Mouse (Mus musculus): ENCODE results near the gene Gm10972. TPM values are rescaled to one million over a fixed set of nuclear protein-coding genes. Genes with fewer than 3 reads are reported as not detected.

Gm10972 gene
- polyA plus RNA-seq, 1 experiment from 2014 or later: not detected

- H3K9me3 ChIP-seq (ENCODE audit: control insufficient read depth, low read length): no peaks in the 10 kb centered on the region
- H3K36me3 ChIP-seq (ENCODE audit: control insufficient read depth, insufficient read depth, low read length): no peaks in the 10 kb centered on the region
- no peak overlapping the region for H3K4me3 ChIP-seq (ENCODE audit: low read depth, low read length)
- WGBS: 55% methylated on average over 7 of the region's 7 CpGs
- no peak overlapping the region for H3K4me2 ChIP-seq (replicated peaks; ENCODE audit: low read depth, low read length)
- H3K27me3 ChIP-seq (ENCODE audit: control insufficient read depth, insufficient read depth, low read length): no peaks in the 10 kb centered on the region
- DNase-seq (ENCODE audit: low spot score) (no peak), ATAC-seq (ENCODE audit: low FRiP score) (no peak)
- H3K4me1 ChIP-seq (replicated peaks; ENCODE audit: control insufficient read depth, insufficient read depth, low read length): no peaks in the 10 kb centered on the region
- no peak overlapping the region for H3K27ac ChIP-seq (ENCODE audit: low read depth, low read length)
- H3K9ac ChIP-seq (ENCODE audit: low read depth, low read length): no peak overlapping the region
Measured at GRCm38 (mm10) chr3:94613258-94613878, 29.5 kb upstream of the Gm10972 start.

DNA sequence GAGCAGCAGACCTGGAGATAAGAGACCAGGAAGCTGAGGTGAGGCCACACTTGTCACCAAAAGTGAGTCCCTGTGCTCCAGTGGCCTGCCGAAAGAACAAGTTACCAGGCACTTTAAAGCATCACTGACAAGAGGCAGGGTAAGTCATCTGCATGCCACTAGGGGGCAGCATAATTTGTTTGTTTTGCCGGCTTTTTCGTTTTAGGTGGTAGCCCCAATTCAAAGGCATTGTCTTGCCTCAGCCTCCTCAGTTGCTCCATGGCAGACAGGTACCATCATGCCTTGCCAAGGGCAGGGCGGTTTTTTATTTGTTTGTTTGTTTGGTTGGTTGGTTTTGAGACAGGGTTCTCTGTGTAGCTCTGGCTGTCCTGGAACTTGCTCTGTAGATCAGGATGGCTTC lies 26.2 kb upstream of the Gm10972 start:
- 64% methylated on average over 4 of the region's 4 CpGs for WGBS
- Histone ChIP-seq H3K27me3 (ENCODE audit: control insufficient read depth, insufficient read depth, low read length) (no peaks in the 10 kb centered on the region), H3K27ac (ENCODE audit: low read depth, low read length) (no peak overlapping the region), H3K9me3 (ENCODE audit: control insufficient read depth, low read length) (no peaks in the 10 kb centered on the region), H3K9ac (ENCODE audit: low read depth, low read length) (no peak overlapping the region), H3K4me3 (ENCODE audit: low read depth, low read length) (no peak overlapping the region), H3K4me1 (replicated peaks; ENCODE audit: control insufficient read depth, insufficient read depth, low read length) (no peaks in the 10 kb centered on the region), H3K4me2 (replicated peaks; ENCODE audit: low read depth, low read length) (no peak overlapping the region), H3K36me3 (ENCODE audit: control insufficient read depth, insufficient read depth, low read length) (no peaks in the 10 kb centered on the region)
- ATAC-seq (ENCODE audit: low FRiP score) (no peak), DNase-seq (ENCODE audit: low spot score) (peak; percentile 41)

DNA sequence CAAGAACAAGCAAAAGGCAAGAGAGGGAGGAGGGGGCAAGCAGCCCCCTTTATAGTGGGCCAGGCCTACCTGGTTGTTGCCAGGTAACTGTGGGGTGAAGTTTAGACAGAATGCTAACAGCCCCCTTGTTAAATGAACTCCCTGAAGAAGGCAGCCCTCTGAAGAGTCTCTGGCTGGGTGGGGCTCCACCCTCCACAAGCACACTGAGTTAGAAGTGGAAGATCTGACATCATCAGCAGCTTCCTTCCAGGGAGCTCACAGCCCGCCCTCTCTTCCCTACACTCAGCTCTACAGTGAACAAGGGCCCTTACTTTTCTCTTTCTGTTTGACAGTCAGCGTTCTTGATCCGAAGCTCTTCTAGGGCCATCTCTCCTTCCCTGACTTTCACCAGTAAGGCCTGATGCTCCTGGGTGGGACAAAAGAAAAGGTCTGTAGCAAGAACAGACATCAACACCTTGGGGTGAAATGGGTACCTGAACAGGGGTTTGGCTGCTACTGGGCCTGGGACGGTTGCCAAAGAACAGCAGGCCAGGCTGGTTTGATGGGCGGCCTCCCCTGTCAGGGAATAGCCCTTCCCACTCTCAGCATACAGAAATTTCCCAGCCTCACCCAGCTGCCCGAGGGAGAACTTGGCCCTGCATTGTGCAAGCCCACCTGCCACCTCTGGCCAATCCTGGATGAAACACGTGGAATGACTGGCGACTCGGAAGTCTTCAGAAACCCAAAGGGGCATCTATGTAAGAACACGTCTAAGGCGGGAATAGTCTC lies 21.0 kb upstream of the Gm10972 start:
- H3K4me3 ChIP-seq (ENCODE audit: low read depth, low read length): no peak overlapping the region
- no peak for DNase-seq (ENCODE audit: low spot score)
- H3K9ac ChIP-seq (ENCODE audit: low read depth, low read length): no peak overlapping the region
- no peak overlapping the region for H3K4me2 ChIP-seq (replicated peaks; ENCODE audit: low read depth, low read length)
- H3K4me1 ChIP-seq (replicated peaks; ENCODE audit: control insufficient read depth, insufficient read depth, low read length): no peaks in the 10 kb centered on the region
- no peaks in the 10 kb centered on the region for H3K27me3 ChIP-seq (ENCODE audit: control insufficient read depth, insufficient read depth, low read length)
- WGBS: 86% methylated on average over 11 of the region's 11 CpGs
- ATAC-seq (ENCODE audit: low FRiP score): no peak
- H3K9me3 ChIP-seq (ENCODE audit: control insufficient read depth, low read length): no peaks in the 10 kb centered on the region
- no peaks in the 10 kb centered on the region for H3K36me3 ChIP-seq (ENCODE audit: control insufficient read depth, insufficient read depth, low read length)
- H3K27ac ChIP-seq (ENCODE audit: low read depth, low read length): no peak overlapping the region

DNA sequence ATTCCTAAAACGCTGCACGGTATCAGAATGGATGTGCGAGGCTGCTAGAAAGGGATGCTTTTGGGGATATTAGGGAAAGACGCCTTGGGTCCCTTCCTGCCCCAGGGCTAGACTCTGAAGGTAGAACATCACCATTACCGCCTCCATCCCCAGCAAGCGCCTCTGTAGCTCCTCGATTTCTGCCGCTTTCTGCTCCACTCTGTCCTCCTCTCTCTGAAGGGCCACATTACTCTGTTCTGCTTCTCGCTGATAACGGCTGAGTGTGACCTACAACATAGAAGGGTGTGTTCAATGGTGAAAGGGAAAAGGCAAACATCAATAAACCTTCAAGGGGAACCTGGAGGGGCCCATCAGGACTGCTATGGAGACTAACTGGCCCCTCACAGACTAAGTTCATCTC lies 20.4 kb upstream of the Gm10972 start:
- no peaks in the 10 kb centered on the region for H3K27me3 ChIP-seq (ENCODE audit: control insufficient read depth, insufficient read depth, low read length)
- 92% methylated on average over 10 of the region's 10 CpGs for WGBS
- no peak overlapping the region for H3K4me3 ChIP-seq (ENCODE audit: low read depth, low read length)
- no peak overlapping the region for H3K4me2 ChIP-seq (replicated peaks; ENCODE audit: low read depth, low read length)
- ATAC-seq (ENCODE audit: low FRiP score) (no peak), DNase-seq (ENCODE audit: low spot score) (no peak)
- H3K27ac ChIP-seq (ENCODE audit: low read depth, low read length): no peak overlapping the region
- no peaks in the 10 kb centered on the region for H3K36me3 ChIP-seq (ENCODE audit: control insufficient read depth, insufficient read depth, low read length)
- H3K4me1 ChIP-seq (replicated peaks; ENCODE audit: control insufficient read depth, insufficient read depth, low read length): no peaks in the 10 kb centered on the region
- H3K9me3 ChIP-seq (ENCODE audit: control insufficient read depth, low read length): no peaks in the 10 kb centered on the region
- no peak overlapping the region for H3K9ac ChIP-seq (ENCODE audit: low read depth, low read length)

GRCm38 (mm10) chr3:94624281-94624680 lies 18.6 kb upstream of the Gm10972 start:
- no peak for ATAC-seq (ENCODE audit: low FRiP score)
- WGBS: 94% methylated on average over 4 of the region's 4 CpGs
- Histone ChIP-seq H3K9ac (ENCODE audit: low read depth, low read length) (no peak overlapping the region), H3K4me2 (replicated peaks; ENCODE audit: low read depth, low read length) (no peak overlapping the region), H3K4me1 (replicated peaks; ENCODE audit: control insufficient read depth, insufficient read depth, low read length) (no peaks in the 10 kb centered on the region), H3K27me3 (ENCODE audit: control insufficient read depth, insufficient read depth, low read length) (no peaks in the 10 kb centered on the region), H3K36me3 (ENCODE audit: control insufficient read depth, insufficient read depth, low read length) (no peaks in the 10 kb centered on the region), H3K27ac (ENCODE audit: low read depth, low read length) (no peak overlapping the region), H3K4me3 (ENCODE audit: low read depth, low read length) (no peak overlapping the region), H3K9me3 (ENCODE audit: control insufficient read depth, low read length) (no peaks in the 10 kb centered on the region)
- DNase-seq (ENCODE audit: low spot score): no peak

DNA sequence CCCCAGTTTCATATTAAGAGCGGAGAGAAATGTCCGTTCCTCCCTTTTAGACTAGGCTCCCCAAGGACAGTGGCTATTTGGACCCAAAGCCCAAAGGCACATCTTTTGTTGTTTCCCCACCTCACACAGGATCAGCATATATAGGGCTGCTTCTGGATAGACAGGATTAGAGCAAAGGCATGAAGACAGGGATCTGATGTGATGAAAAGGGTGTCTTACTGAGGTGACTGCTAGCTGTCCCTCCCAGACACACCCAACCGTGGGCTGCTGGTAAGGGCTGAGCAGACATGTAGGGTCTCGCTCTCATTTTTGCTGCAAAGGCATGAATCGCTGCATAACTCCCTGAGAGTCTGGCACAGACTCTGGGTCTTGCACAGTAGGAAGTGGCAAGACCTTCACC lies 14.2 kb upstream of the Gm10972 start:
- H3K4me1 ChIP-seq (replicated peaks; ENCODE audit: control insufficient read depth, insufficient read depth, low read length): no peaks in the 10 kb centered on the region
- no peaks in the 10 kb centered on the region for H3K9me3 ChIP-seq (ENCODE audit: control insufficient read depth, low read length)
- no peak overlapping the region for H3K27ac ChIP-seq (ENCODE audit: low read depth, low read length)
- H3K4me2 ChIP-seq (replicated peaks; ENCODE audit: low read depth, low read length): no peak overlapping the region
- DNase-seq (ENCODE audit: low spot score) (no peak), ATAC-seq (ENCODE audit: low FRiP score) (no peak)
- WGBS: 93% methylated on average over 5 of the region's 5 CpGs
- no peak overlapping the region for H3K9ac ChIP-seq (ENCODE audit: low read depth, low read length)
- H3K4me3 ChIP-seq (ENCODE audit: low read depth, low read length): no peak overlapping the region
- H3K27me3 ChIP-seq (ENCODE audit: control insufficient read depth, insufficient read depth, low read length): no peaks in the 10 kb centered on the region
- H3K36me3 ChIP-seq (ENCODE audit: control insufficient read depth, insufficient read depth, low read length): no peaks in the 10 kb centered on the region

DNA sequence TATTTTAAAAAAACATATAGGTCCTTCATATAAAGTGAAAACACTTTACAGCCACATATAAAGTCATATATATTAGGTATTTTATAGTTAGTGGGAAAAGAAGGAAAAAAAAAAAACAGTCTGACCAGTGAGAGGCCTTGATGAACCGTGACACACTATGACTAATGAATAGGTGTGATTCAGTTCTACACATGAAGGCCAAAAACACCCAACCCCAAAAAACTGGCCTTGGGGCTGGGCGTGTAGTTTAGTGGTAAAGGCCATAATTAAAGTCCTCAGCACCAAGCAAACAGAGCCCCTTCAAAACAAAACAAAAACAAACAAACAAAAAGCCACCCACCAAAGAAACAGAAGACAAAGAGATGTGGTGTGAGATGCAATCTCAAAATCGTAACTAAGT lies 13.0 kb upstream of the Gm10972 start:
- H3K4me3 ChIP-seq (ENCODE audit: low read depth, low read length): no peak overlapping the region
- no peak overlapping the region for H3K9ac ChIP-seq (ENCODE audit: low read depth, low read length)
- no peaks in the 10 kb centered on the region for H3K4me1 ChIP-seq (replicated peaks; ENCODE audit: control insufficient read depth, insufficient read depth, low read length)
- ATAC-seq (ENCODE audit: low FRiP score) (no peak), DNase-seq (ENCODE audit: low spot score) (no peak)
- WGBS: 80% methylated on average over 3 of the region's 3 CpGs
- H3K36me3 ChIP-seq (ENCODE audit: control insufficient read depth, insufficient read depth, low read length): no peaks in the 10 kb centered on the region
- no peaks in the 10 kb centered on the region for H3K9me3 ChIP-seq (ENCODE audit: control insufficient read depth, low read length)
- no peak overlapping the region for H3K4me2 ChIP-seq (replicated peaks; ENCODE audit: low read depth, low read length)
- H3K27ac ChIP-seq (ENCODE audit: low read depth, low read length): no peak overlapping the region
- no peaks in the 10 kb centered on the region for H3K27me3 ChIP-seq (ENCODE audit: control insufficient read depth, insufficient read depth, low read length)

- H3K4me1 ChIP-seq (replicated peaks; ENCODE audit: control insufficient read depth, insufficient read depth, low read length): no peaks in the 10 kb centered on the region
- H3K27me3 ChIP-seq (ENCODE audit: control insufficient read depth, insufficient read depth, low read length): no peaks in the 10 kb centered on the region
- DNase-seq (ENCODE audit: low spot score): no peak
- H3K9ac ChIP-seq (ENCODE audit: low read depth, low read length): no peak overlapping the region
- no peak overlapping the region for H3K27ac ChIP-seq (ENCODE audit: low read depth, low read length)
- 54% methylated on average over 6 of the region's 6 CpGs for WGBS
- H3K36me3 ChIP-seq (ENCODE audit: control insufficient read depth, insufficient read depth, low read length): no peaks in the 10 kb centered on the region
- H3K4me3 ChIP-seq (ENCODE audit: low read depth, low read length): no peak overlapping the region
- no peak for ATAC-seq (ENCODE audit: low FRiP score)
- H3K4me2 ChIP-seq (replicated peaks; ENCODE audit: low read depth, low read length): no peak overlapping the region
- no peaks in the 10 kb centered on the region for H3K9me3 ChIP-seq (ENCODE audit: control insufficient read depth, low read length)
Measured at GRCm38 (mm10) chr3:94648755-94649590, 6.1 kb downstream of the Gm10972 start.
